Comparison of ENCODE assay signal across 21 mouse cellular contexts in the genomic region with DNA sequence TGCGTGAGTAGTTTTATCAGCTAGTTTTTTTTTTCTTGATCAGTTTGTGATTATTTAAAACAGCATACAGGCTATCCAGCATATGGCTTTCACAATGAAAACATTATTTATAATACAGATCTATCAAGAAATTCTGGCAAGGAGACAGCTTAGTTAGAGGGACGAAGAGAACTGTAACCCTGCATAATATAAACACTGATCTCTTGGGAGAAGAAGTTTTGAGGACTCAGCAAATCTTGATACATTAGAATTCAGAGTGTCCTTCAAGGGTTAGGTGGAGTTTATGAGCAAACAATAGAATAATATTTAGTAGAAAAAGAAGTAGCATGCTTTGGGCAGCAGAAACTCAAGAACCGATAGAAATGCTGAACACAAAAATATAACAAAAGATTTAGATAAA. TPM values are rescaled to one million over a fixed set of nuclear protein-coding genes. Genes with fewer than 3 reads are reported as not detected.
"Had no signal": no experiment of that assay in that cellular context is flagged by ENCODE, and none has a peak within 500 bp of the region (broad histone marks: within the 10 kb centered on the region; RNA-seq: fewer than 3 reads in every experiment).

No protein-coding gene starts in this region.

- H3K4me3 ChIP-seq: neural tube, embryonic 13.5 days; neural tube, embryonic 15.5 days; stomach, embryonic 15.5 days had no signal

- H3K27me3 ChIP-seq: neural tube, embryonic 13.5 days; neural tube, embryonic 15.5 days; stomach, embryonic 15.5 days had no signal

- DNase-seq: retina, postnatal 1 day; right cerebral cortex, adult 18-20 months; right cerebral cortex, postnatal 14 days; right cerebral cortex, postnatal 25 days; right cerebral cortex, postnatal 4 days; spleen, adult 18-20 months; thymus, adult 18-20 months; thymus, adult 2 months; thymus, postnatal 14 days; thymus, postnatal 25 days; thymus, postnatal 36 days; thymus, postnatal 4 days had no signal

- H3K9ac ChIP-seq: neural tube, embryonic 13.5 days; neural tube, embryonic 15.5 days; stomach, embryonic 15.5 days had no signal

- H3K4me1 ChIP-seq: neural tube, embryonic 15.5 days; stomach, embryonic 15.5 days had no signal

- H3K4me2 ChIP-seq: neural tube, embryonic 13.5 days; neural tube, embryonic 15.5 days; stomach, embryonic 15.5 days had no signal

- H3K9me3 ChIP-seq: neural tube, embryonic 13.5 days; neural tube, embryonic 15.5 days; stomach, embryonic 15.5 days had no signal

- H3K27ac ChIP-seq: neural tube, embryonic 13.5 days; neural tube, embryonic 15.5 days; stomach, embryonic 15.5 days; stomach, postnatal 0 days had no signal

- H3K36me3 ChIP-seq: neural tube, embryonic 13.5 days; neural tube, embryonic 15.5 days; stomach, embryonic 15.5 days had no signal

RNA-seq across cellular contexts. Expression of a gene that starts 10.1 kb away (rescaled TPM):
- total RNA-seq: neutrophil, adult 5-6 weeks had no signal
- polyA plus RNA-seq: small intestine, adult 2 months had no signal

RNA-seq across cellular contexts. Expression of a gene that starts 47.9 kb away (rescaled TPM):
- total RNA-seq: neutrophil, adult 5-6 weeks had no signal
- polyA plus RNA-seq: neural tube, embryonic 13.5 days; neural tube, embryonic 14.5 days; neural tube, embryonic 15.5 days; small intestine, adult 2 months; thymus, adult 2 months; thymus, postnatal 0 days; urinary bladder, adult 2 months had no signal
